Mouse (Mus musculus): Measurements from ENCODE around the gene Ptbp1. TPM values are rescaled to one million over a fixed set of nuclear protein-coding genes. Genes with fewer than 3 reads are reported as not detected.

Gene Ptbp1
- total and polyA plus RNA-seq, 2 experiments from 2014 or later, result 53.7 to 97.3 TPM

GRCm38 (mm10) chr10:79861230-79862048 is 7.2 kb downstream of the Ptbp1 start:
- H3K9ac ChIP-seq, result no peak overlapping the region
- H3K36me3 ChIP-seq (ENCODE audit: insufficient read depth), result peaks cover 80% of the 10 kb centered on the region
- 72% methylated on average over 25 of the region's 25 CpGs for WGBS
- no peak overlapping the region for H3K4me3 ChIP-seq (ENCODE audit: low read depth, low read length)
- TF ChIP-seq CTCF (IDR thresholded peaks at IDR 0.05; ENCODE audit: low read depth), result no peak
- H3K27me3 ChIP-seq (ENCODE audit: insufficient read depth, low read length), result no peaks in the 10 kb centered on the region
- H3K4me1 ChIP-seq (ENCODE audit: insufficient read depth), result peaks cover 22% of the 10 kb centered on the region
- H3K27ac ChIP-seq (ENCODE audit: low read depth, low read length), result no peak overlapping the region
- DNase-seq (no peak), ATAC-seq (no peak)
- H3K9me3 ChIP-seq (ENCODE audit: low read length), result no peaks in the 10 kb centered on the region
- no peak overlapping the region for H3K4me2 ChIP-seq (ENCODE audit: low read depth)

GRCm38 (mm10) chr10:79862049-79862788 is 8.0 kb downstream of the Ptbp1 start:
- Histone ChIP-seq H3K4me1 (ENCODE audit: insufficient read depth) (peaks cover 15% of the 10 kb centered on the region), H3K27ac (ENCODE audit: low read depth, low read length) (no peak overlapping the region), H3K4me2 (ENCODE audit: low read depth) (no peak overlapping the region), H3K9me3 (ENCODE audit: low read length) (no peaks in the 10 kb centered on the region), H3K9ac (no peak overlapping the region), H3K4me3 (ENCODE audit: low read depth, low read length) (no peak overlapping the region), H3K36me3 (ENCODE audit: insufficient read depth) (peaks cover 84% of the 10 kb centered on the region), H3K27me3 (ENCODE audit: insufficient read depth, low read length) (no peaks in the 10 kb centered on the region)
- 81% methylated on average over 23 of the region's 23 CpGs for WGBS
- ATAC-seq (no peak), DNase-seq (no peak)
- no peak for TF ChIP-seq CTCF (IDR thresholded peaks at IDR 0.05; ENCODE audit: low read depth)

GRCm38 (mm10) chr10:79862925-79863324 is 8.7 kb downstream of the Ptbp1 start:
- Histone ChIP-seq H3K9ac (no peak overlapping the region), H3K4me1 (ENCODE audit: insufficient read depth) (peaks cover 8% of the 10 kb centered on the region), H3K4me3 (ENCODE audit: low read depth, low read length) (no peak overlapping the region), H3K36me3 (ENCODE audit: insufficient read depth) (peaks cover 87% of the 10 kb centered on the region), H3K4me2 (ENCODE audit: low read depth) (no peak overlapping the region), H3K27ac (ENCODE audit: low read depth, low read length) (no peak overlapping the region), H3K9me3 (ENCODE audit: low read length) (no peaks in the 10 kb centered on the region), H3K27me3 (ENCODE audit: insufficient read depth, low read length) (no peaks in the 10 kb centered on the region)
- DNase-seq (no peak), ATAC-seq (no peak)
- no peak for TF ChIP-seq CTCF (IDR thresholded peaks at IDR 0.05; ENCODE audit: low read depth)
- 69% methylated on average over 10 of the region's 10 CpGs for WGBS

GRCm38 (mm10) chr10:79864351-79865188 is 10.3 kb downstream of the Ptbp1 start:
- no peak overlapping the region for H3K9ac ChIP-seq
- peak; percentile 18; the same call in 1 of the 2 replicates for ATAC-seq
- WGBS, result 50% methylated on average over 10 of the region's 10 CpGs

GRCm38 (mm10) chr10:79865189-79865601 is 11.0 kb downstream of the Ptbp1 start:
- DNase-seq (no peak), ATAC-seq (peak; percentile 10; the same call in 1 of the 2 replicates)
- peak overlapping the region; percentile 28; the same call in 1 of the 2 replicates for H3K9ac ChIP-seq
- H3K36me3 ChIP-seq (ENCODE audit: insufficient read depth), result peaks cover 82% of the 10 kb centered on the region
- no peaks in the 10 kb centered on the region for H3K4me1 ChIP-seq (ENCODE audit: insufficient read depth)
- no peaks in the 10 kb centered on the region for H3K9me3 ChIP-seq (ENCODE audit: low read length)
- WGBS, result 61% methylated on average over 12 of the region's 12 CpGs
- H3K4me3 ChIP-seq (ENCODE audit: low read depth, low read length), result no peak overlapping the region
- H3K27ac ChIP-seq (ENCODE audit: low read depth, low read length), result peak overlapping the region; percentile 47
- H3K27me3 ChIP-seq (ENCODE audit: insufficient read depth, low read length), result no peaks in the 10 kb centered on the region
- H3K4me2 ChIP-seq (ENCODE audit: low read depth), result no peak overlapping the region
- no peak for TF ChIP-seq CTCF (IDR thresholded peaks at IDR 0.05; ENCODE audit: low read depth)

More at GRCm38 (mm10) chr10:79864351-79865188, 10.3 kb downstream of the Ptbp1 start:
- peaks cover 82% of the 10 kb centered on the region for H3K36me3 ChIP-seq (ENCODE audit: insufficient read depth)
- peak overlapping the region; percentile 47 for H3K27ac ChIP-seq (ENCODE audit: low read depth, low read length)
- no peaks in the 10 kb centered on the region for H3K27me3 ChIP-seq (ENCODE audit: insufficient read depth, low read length)
- no peak overlapping the region for H3K4me3 ChIP-seq (ENCODE audit: low read depth, low read length)
- no peak overlapping the region for H3K4me2 ChIP-seq (ENCODE audit: low read depth)
- no peaks in the 10 kb centered on the region for H3K4me1 ChIP-seq (ENCODE audit: insufficient read depth)
- no peak for TF ChIP-seq CTCF (IDR thresholded peaks at IDR 0.05; ENCODE audit: low read depth)
- H3K9me3 ChIP-seq (ENCODE audit: low read length), result no peaks in the 10 kb centered on the region
- DNase-seq, result no peak

GRCm38 (mm10) chr10:79865801-79866295 is 11.6 kb downstream of the Ptbp1 start:
- no peak overlapping the region for H3K9ac ChIP-seq
- H3K4me3 ChIP-seq (ENCODE audit: low read depth, low read length), result no peak overlapping the region
- H3K27me3 ChIP-seq (ENCODE audit: insufficient read depth, low read length), result no peaks in the 10 kb centered on the region
- peak; percentile 4; the same call in 1 of the 2 replicates for ATAC-seq
- H3K4me2 ChIP-seq (ENCODE audit: low read depth), result no peak overlapping the region
- H3K4me1 ChIP-seq (ENCODE audit: insufficient read depth), result no peaks in the 10 kb centered on the region
- peak; percentile 47 for TF ChIP-seq CTCF (IDR thresholded peaks at IDR 0.05; ENCODE audit: low read depth)
- H3K36me3 ChIP-seq (ENCODE audit: insufficient read depth), result peaks cover 79% of the 10 kb centered on the region
- DNase-seq, result no peak
- no peaks in the 10 kb centered on the region for H3K9me3 ChIP-seq (ENCODE audit: low read length)
- WGBS, result 73% methylated on average over 19 of the region's 19 CpGs
- 0 out of 2 replicates have a peak overlapping the region, but pooled peaks have one; percentile 15 for H3K27ac ChIP-seq (ENCODE audit: low read depth, low read length)
